Mouse (Mus musculus): Measurements from ENCODE around the gene Mrps6. TPM values are rescaled to one million over a fixed set of nuclear protein-coding genes. Genes with fewer than 3 reads are reported as not detected.
A peak's percentile ranks its signal among the peaks of the same experiment; 100 is the strongest.

Gene Mrps6
- total and polyA plus RNA-seq, 3 experiments, result 10.1 to 23.2 (median 16.6) TPM

DNA sequence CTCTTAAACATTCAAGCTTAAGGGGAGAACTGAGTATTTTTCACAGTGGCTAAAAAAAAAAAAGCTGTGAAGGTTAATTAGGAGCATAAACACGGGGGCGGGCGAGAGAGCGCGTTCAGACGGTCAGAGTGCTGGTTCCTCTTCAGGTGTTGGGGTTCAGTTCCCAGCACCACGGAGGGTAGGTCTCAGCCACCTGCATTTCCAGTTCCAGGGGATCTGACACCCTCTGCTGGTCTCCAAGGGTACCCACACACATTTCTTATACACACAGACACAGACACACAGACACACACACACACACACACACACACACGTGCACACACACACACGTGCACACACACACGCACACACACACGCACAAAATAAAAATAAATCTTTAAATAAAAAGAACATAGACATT is 18.1 kb upstream of the Mrps6 start:
- Histone ChIP-seq H3K4me3 (ENCODE audit: low read depth, low read length) (no peak overlapping the region), H3K27me3 (ENCODE audit: insufficient read depth, low read length) (peaks cover 16% of the 10 kb centered on the region), H3K4me1 (ENCODE audit: insufficient read depth, low read depth, low read length) (no peaks in the 10 kb centered on the region), H3K36me3 (replicated peaks) (no peaks in the 10 kb centered on the region), H3K9me3 (replicated peaks) (no peaks in the 10 kb centered on the region)
- TF ChIP-seq GATA2 (IDR thresholded peaks at IDR 0.05; ENCODE audit: borderline replicate concordance, low read depth, low read length), result no peak
- TF ChIP-seq POLR2AphosphoS5 (IDR thresholded peaks at IDR 0.05; ENCODE audit: insufficient replicate concordance, low read depth, low read length), result no peak
- no peak for TF ChIP-seq CTCF (IDR thresholded peaks at IDR 0.05; ENCODE audit: low read depth, low read length)
- no peak for TF ChIP-seq TAL1 (conservative IDR thresholded peaks at IDR 0.05; ENCODE audit: low read depth, low read length)
- no peak for TF ChIP-seq GATA1 (IDR thresholded peaks at IDR 0.05; ENCODE audit: borderline replicate concordance, low read length)
- ATAC-seq (ENCODE audit: extremely low read depth, insufficient number of reproducible peaks, low FRiP score, poor library complexity, severe bottlenecking) (no peak), DNase-seq (ENCODE audit: low spot score) (no peak)

DNA sequence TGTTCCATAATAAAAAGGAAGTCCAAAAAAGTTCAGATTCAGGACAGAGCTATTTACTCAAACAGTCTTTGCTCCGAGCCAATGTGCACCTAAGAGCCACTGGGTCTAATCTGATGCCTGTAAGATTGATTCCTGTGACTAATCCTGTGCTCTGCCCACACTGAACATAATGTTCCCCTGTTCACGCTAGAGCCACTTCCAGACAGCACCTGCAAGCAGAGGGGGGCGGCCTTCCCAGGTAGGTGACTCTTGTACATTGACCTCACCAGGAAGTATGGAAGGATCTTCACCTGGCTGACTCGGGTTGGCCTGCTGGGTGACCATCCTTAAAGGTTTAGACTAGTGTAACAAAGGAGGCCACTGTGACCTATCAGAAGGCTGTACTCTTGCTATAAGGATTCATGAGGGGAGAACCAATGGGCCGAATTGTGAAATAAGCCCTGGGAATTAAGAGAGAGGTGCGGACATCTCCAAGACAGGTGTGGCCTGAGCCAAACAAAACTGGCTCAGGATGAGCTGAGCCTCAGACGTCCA is 6.2 kb upstream of the Mrps6 start:
- Histone ChIP-seq H3K27me3 (ENCODE audit: insufficient read depth, low read length) (peaks cover 32% of the 10 kb centered on the region), H3K4me3 (ENCODE audit: low read depth, low read length) (no peak overlapping the region), H3K36me3 (replicated peaks) (no peaks in the 10 kb centered on the region), H3K9me3 (replicated peaks) (peaks cover 15% of the 10 kb centered on the region), H3K4me1 (ENCODE audit: insufficient read depth, low read depth, low read length) (no peaks in the 10 kb centered on the region; the same call in 1 of the 2 replicates)
- no peak for TF ChIP-seq TAL1 (conservative IDR thresholded peaks at IDR 0.05; ENCODE audit: low read depth, low read length)
- TF ChIP-seq GATA1 (IDR thresholded peaks at IDR 0.05; ENCODE audit: borderline replicate concordance, low read length), result no peak
- TF ChIP-seq CTCF (IDR thresholded peaks at IDR 0.05; ENCODE audit: low read depth, low read length), result no peak
- no peak for TF ChIP-seq GATA2 (IDR thresholded peaks at IDR 0.05; ENCODE audit: borderline replicate concordance, low read depth, low read length)
- TF ChIP-seq POLR2AphosphoS5 (IDR thresholded peaks at IDR 0.05; ENCODE audit: insufficient replicate concordance, low read depth, low read length), result no peak
- DNase-seq (ENCODE audit: low spot score), result no peak
- ATAC-seq (ENCODE audit: extremely low read depth, insufficient number of reproducible peaks, low FRiP score, poor library complexity, severe bottlenecking), result no peak

DNA sequence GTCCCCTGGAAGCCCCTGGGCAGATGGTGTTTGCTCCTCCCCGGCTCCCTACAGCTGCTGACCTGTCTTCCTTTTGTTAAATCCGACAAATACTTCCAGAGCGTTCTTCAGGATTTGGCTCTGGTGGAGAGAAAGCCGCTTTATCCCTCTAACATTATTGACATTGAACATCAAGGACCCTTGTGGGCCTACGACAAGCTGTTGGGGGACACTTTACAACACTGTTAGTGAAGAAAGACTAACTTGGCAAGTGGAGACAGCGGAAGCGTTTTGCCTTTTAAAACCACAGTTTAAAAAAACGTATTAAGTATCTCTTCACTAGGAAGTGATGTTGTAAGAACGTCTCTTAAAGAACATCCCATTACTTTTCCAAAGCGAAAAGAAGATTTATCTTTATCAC is 5.5 kb upstream of the Mrps6 start:
- Histone ChIP-seq H3K4me3 (ENCODE audit: low read depth, low read length) (no peak overlapping the region), H3K9me3 (replicated peaks) (peaks cover 15% of the 10 kb centered on the region), H3K36me3 (replicated peaks) (no peaks in the 10 kb centered on the region), H3K27me3 (ENCODE audit: insufficient read depth, low read length) (peaks cover 30% of the 10 kb centered on the region), H3K4me1 (ENCODE audit: insufficient read depth, low read depth, low read length) (peaks cover 4% of the 10 kb centered on the region)
- DNase-seq (ENCODE audit: low spot score), result no peak
- TF ChIP-seq TAL1 (conservative IDR thresholded peaks at IDR 0.05; ENCODE audit: low read depth, low read length), result no peak
- no peak for TF ChIP-seq GATA1 (IDR thresholded peaks at IDR 0.05; ENCODE audit: borderline replicate concordance, low read length)
- no peak for TF ChIP-seq GATA2 (IDR thresholded peaks at IDR 0.05; ENCODE audit: borderline replicate concordance, low read depth, low read length)
- no peak for TF ChIP-seq POLR2AphosphoS5 (IDR thresholded peaks at IDR 0.05; ENCODE audit: insufficient replicate concordance, low read depth, low read length)
- no peak for TF ChIP-seq CTCF (IDR thresholded peaks at IDR 0.05; ENCODE audit: low read depth, low read length)
- ATAC-seq (ENCODE audit: extremely low read depth, insufficient number of reproducible peaks, low FRiP score, poor library complexity, severe bottlenecking), result no peak

DNA sequence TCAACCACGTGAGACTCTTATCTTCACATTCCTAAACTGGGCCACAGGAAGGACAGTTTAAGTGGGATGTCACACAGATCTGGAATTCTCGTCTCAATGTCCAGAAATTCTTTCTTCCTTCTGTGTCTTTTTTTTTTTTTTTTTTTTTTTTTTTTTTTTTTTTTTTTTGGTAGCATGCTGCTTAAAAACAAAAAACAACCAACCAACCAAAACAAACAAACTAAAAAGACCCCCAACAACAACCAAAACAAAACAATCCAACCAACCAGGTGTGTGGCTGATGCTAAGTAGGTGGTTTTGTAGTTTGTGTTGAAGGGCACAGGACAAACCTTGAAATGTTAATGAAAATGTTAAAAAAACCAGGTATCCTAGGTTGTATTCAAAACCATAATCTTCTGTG is 1.4 kb upstream of the Mrps6 start:
- DNase-seq (ENCODE audit: low spot score) (no peak), ATAC-seq (ENCODE audit: extremely low read depth, insufficient number of reproducible peaks, low FRiP score, poor library complexity, severe bottlenecking) (no peak)
- H3K4me3 ChIP-seq (ENCODE audit: low read depth, low read length), result no peak overlapping the region
- H3K4me1 ChIP-seq (ENCODE audit: insufficient read depth, low read depth, low read length), result peaks cover 20% of the 10 kb centered on the region
- H3K36me3 ChIP-seq (replicated peaks), result peaks cover 23% of the 10 kb centered on the region
- peaks cover 15% of the 10 kb centered on the region for H3K9me3 ChIP-seq (replicated peaks)
- no peak for TF ChIP-seq CTCF (IDR thresholded peaks at IDR 0.05; ENCODE audit: low read depth, low read length)
- peaks cover 14% of the 10 kb centered on the region for H3K27me3 ChIP-seq (ENCODE audit: insufficient read depth, low read length)

DNA sequence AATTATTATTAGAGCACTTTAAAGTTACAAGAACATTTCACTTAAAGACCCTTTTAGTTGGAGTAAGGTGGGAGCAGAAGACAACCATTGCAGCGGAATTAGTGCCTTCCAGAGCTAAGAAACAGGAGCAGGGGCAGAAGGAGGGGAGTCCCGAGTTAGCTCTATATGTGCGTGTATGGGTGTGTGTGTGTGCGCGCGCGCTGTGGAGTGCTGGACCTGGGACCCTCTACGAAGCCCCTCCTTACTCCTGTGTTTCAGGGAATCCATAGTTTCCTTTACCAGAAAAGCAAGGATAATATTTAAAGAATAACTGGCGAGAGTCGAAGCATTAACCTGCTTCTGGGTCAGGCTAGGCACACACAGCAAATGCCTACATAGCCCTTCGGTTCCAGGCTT is 616 bp upstream of the Mrps6 start:
- DNase-seq (ENCODE audit: low spot score) (peak; percentile 28), ATAC-seq (ENCODE audit: extremely low read depth, insufficient number of reproducible peaks, low FRiP score, poor library complexity, severe bottlenecking) (no peak)
- Histone ChIP-seq H3K4me3 (ENCODE audit: low read depth, low read length) (peak overlapping the region; percentile 88), H3K9me3 (replicated peaks) (peaks cover 15% of the 10 kb centered on the region), H3K27me3 (ENCODE audit: insufficient read depth, low read length) (peaks cover 8% of the 10 kb centered on the region; the same call in 1 of the 2 replicates), H3K36me3 (replicated peaks) (peaks cover 30% of the 10 kb centered on the region), H3K4me1 (ENCODE audit: insufficient read depth, low read depth, low read length) (peaks cover 20% of the 10 kb centered on the region)
- TF ChIP-seq TAL1 (conservative IDR thresholded peaks at IDR 0.05; ENCODE audit: low read depth, low read length) (no peak), GATA2 (IDR thresholded peaks at IDR 0.05; ENCODE audit: borderline replicate concordance, low read depth, low read length) (no peak), GATA1 (IDR thresholded peaks at IDR 0.05; ENCODE audit: borderline replicate concordance, low read length) (no peak), CTCF (IDR thresholded peaks at IDR 0.05; ENCODE audit: low read depth, low read length) (no peak), POLR2AphosphoS5 (IDR thresholded peaks at IDR 0.05; ENCODE audit: insufficient replicate concordance, low read depth, low read length) (no peak)

DNA sequence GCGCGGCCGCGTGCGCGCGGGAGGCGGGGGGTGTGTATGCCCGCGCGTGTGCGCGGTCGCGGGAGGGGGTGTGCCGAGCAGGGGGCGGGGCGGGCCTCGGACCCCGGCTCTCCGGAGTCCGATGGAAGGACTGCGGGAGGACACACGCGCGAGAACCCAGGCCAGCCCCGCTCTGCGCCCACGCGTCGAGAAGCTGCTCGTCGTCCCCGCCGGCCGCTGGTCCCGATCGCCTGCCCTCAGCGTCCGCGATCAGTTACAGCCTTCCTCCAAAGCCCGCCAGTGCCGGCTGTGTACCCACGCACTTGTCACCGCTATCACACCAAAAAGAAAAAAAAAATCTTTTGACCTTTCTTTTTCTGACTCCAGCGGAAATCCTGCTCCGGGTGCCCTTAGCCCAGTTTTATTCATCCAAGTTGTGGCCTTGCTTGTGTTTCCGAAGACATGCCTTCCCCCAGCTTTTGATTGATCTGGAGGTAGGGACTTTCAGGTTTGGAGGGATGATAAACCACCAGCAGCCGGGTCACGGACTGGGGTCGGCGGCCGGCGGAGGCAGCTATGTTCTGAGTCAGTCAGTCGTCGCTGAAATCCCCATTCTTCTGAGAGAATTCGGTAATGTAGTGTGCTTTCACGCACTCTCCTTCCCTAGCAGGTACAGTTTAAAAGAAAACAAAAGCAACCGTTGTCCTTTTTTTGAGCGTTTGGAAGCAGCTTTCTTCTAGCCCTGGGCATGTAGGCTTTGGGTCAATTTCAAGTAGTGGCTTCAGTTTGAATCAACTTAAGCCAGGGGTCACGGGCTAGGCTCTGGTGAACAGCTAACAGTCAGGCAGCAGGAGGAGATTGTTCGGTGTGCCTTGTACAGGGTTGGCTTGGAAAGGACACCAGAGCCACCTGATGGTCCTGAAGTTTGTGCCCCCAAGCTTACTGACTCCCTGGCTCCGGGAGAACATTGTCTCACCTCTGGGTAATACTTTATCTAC is 862 bp downstream of the Mrps6 start:
- peaks cover 3% of the 10 kb centered on the region; the same call in 1 of the 2 replicates for H3K27me3 ChIP-seq (ENCODE audit: insufficient read depth, low read length)
- H3K4me3 ChIP-seq (ENCODE audit: low read depth, low read length), result peak overlapping the region; percentile 88
- TF ChIP-seq CTCF (IDR thresholded peaks at IDR 0.05; ENCODE audit: low read depth, low read length) (no peak), GATA1 (IDR thresholded peaks at IDR 0.05; ENCODE audit: borderline replicate concordance, low read length) (no peak), POLR2AphosphoS5 (IDR thresholded peaks at IDR 0.05; ENCODE audit: insufficient replicate concordance, low read depth, low read length) (no peak), GATA2 (IDR thresholded peaks at IDR 0.05; ENCODE audit: borderline replicate concordance, low read depth, low read length) (no peak), TAL1 (conservative IDR thresholded peaks at IDR 0.05; ENCODE audit: low read depth, low read length) (no peak)
- peaks cover 8% of the 10 kb centered on the region for H3K9me3 ChIP-seq (replicated peaks)
- DNase-seq (ENCODE audit: low spot score) (peak; percentile 25), ATAC-seq (ENCODE audit: extremely low read depth, insufficient number of reproducible peaks, low FRiP score, poor library complexity, severe bottlenecking) (no peak)
- H3K36me3 ChIP-seq (replicated peaks), result peaks cover 42% of the 10 kb centered on the region
- H3K4me1 ChIP-seq (ENCODE audit: insufficient read depth, low read depth, low read length), result peaks cover 20% of the 10 kb centered on the region

All from G1E (cell line).